Mouse (Mus musculus): Measurements from ENCODE around the gene Ocm.
"Not testable (repeated sequence)": the region's sequence is repeated elsewhere in the genome, so short reads cannot be mapped to it uniquely, and the experiment has no call there.

The Ocm gene

GRCm38 (mm10) chr5:144026620-144027263 is at the start of gene Ocm:
Ocm (minus strand) TSS chr5:144026670.
- no peak for DNase-seq (ENCODE audit: low spot score)

- no peak for DNase-seq (ENCODE audit: low spot score)
Observed at GRCm38 (mm10) chr5:144071249-144071648, 44.8 kb upstream of the Ocm start.

- no peak for DNase-seq (ENCODE audit: low spot score)
Observed at GRCm38 (mm10) chr5:144070064-144070463, 43.6 kb upstream of the Ocm start.

- no peak for DNase-seq (ENCODE audit: low spot score)
Observed at GRCm38 (mm10) chr5:144066036-144066435, 39.6 kb upstream of the Ocm start.

GRCm38 (mm10) chr5:144064093-144064492 is 37.6 kb upstream of the Ocm start:
- DNase-seq (ENCODE audit: low spot score): no peak

- DNase-seq (ENCODE audit: low spot score): no peak
Observed at GRCm38 (mm10) chr5:144054340-144054739, 27.9 kb upstream of the Ocm start.

- DNase-seq (ENCODE audit: low spot score): no peak
Observed at GRCm38 (mm10) chr5:144053450-144053849, 27.0 kb upstream of the Ocm start.

GRCm38 (mm10) chr5:144051268-144051667 is 24.8 kb upstream of the Ocm start:
- no peak for DNase-seq (ENCODE audit: low spot score)

- no peak for DNase-seq (ENCODE audit: low spot score)
Observed at GRCm38 (mm10) chr5:144049881-144050280, 23.4 kb upstream of the Ocm start.

GRCm38 (mm10) chr5:144047324-144047723 is 20.9 kb upstream of the Ocm start:
- DNase-seq (ENCODE audit: low spot score): no peak

- no peak for DNase-seq (ENCODE audit: low spot score)
Observed at GRCm38 (mm10) chr5:144043166-144043565, 16.7 kb upstream of the Ocm start.

- DNase-seq (ENCODE audit: low spot score): peak; percentile 67
Observed at GRCm38 (mm10) chr5:144040720-144041364, 14.4 kb upstream of the Ocm start.

- no peak for DNase-seq (ENCODE audit: low spot score)
Observed at GRCm38 (mm10) chr5:144039886-144040285, 13.4 kb upstream of the Ocm start.

GRCm38 (mm10) chr5:144039156-144039675 is 12.7 kb upstream of the Ocm start:
- DNase-seq (ENCODE audit: low spot score): no peak

- DNase-seq (ENCODE audit: low spot score): no peak
Observed at GRCm38 (mm10) chr5:144036952-144037351, 10.5 kb upstream of the Ocm start.

- no peak for DNase-seq (ENCODE audit: low spot score)
Observed at GRCm38 (mm10) chr5:144034567-144034966, 8.1 kb upstream of the Ocm start.

- DNase-seq (ENCODE audit: low spot score): no peak
Observed at GRCm38 (mm10) chr5:144032491-144032890, 6.0 kb upstream of the Ocm start.

- DNase-seq (ENCODE audit: low spot score): no peak
Observed at GRCm38 (mm10) chr5:144015845-144016244, 10.6 kb downstream of the Ocm start.

GRCm38 (mm10) chr5:144015312-144015650 is 11.2 kb downstream of the Ocm start:
- DNase-seq (ENCODE audit: low spot score): no peak

- peak; percentile 88 for DNase-seq (ENCODE audit: low spot score)
Observed at GRCm38 (mm10) chr5:144014551-144015311, 11.7 kb downstream of the Ocm start, which contains the start of gene Ccz1. Ccz1 (minus strand) TSS chr5:144014877.

GRCm38 (mm10) chr5:144013366-144014134 is 12.9 kb downstream of the Ocm start:
- not testable (repeated sequence) for DNase-seq (ENCODE audit: low spot score)
